Mouse (Mus musculus) heart, embryonic 16.5 days (tissue): Measurements from ENCODE around the gene Brox. TPM values are rescaled to one million over a fixed set of nuclear protein-coding genes. Genes with fewer than 3 reads are reported as not detected.

ENCODE experiments used
- ATAC-seq: fragments of 200-750 bp; cut with Nextera tagmentation; replicated peaks from 2 replicates; pipeline ENCODE4 v1.8.0; 2017; ENCODE audit warnings: moderate number of reproducible peaks; ENCODE audit not compliant: insufficient read depth, low FRiP score; ENCODE audit errors: extremely low read depth
- H3K27ac ChIP-seq: fragments of 300-500 bp; sonication (generic); 2 replicates; pipeline ENCODE4 v1.5.1; 2014; ENCODE audit warnings: mild to moderate bottlenecking, low read length, control low read depth, moderate library complexity
- H3K27me3 ChIP-seq: fragments of 300-500 bp; sonication (generic); 2 replicates; pipeline ENCODE4 v1.6.1; 2014; ENCODE audit warnings: low read length, mixed read lengths; ENCODE audit not compliant: control insufficient read depth, insufficient read depth
- H3K36me3 ChIP-seq: fragments of 300-500 bp; sonication (generic); 2 replicates; pipeline ENCODE4 v1.6.1; 2014; ENCODE audit not compliant: control insufficient read depth, insufficient read depth
- H3K4me1 ChIP-seq: fragments of 300-500 bp; sonication (generic); 2 replicates; pipeline ENCODE4 v1.6.1; 2014; ENCODE audit warnings: low read length, mixed read lengths; ENCODE audit not compliant: control insufficient read depth, insufficient read depth
- H3K4me2 ChIP-seq: fragments of 300-500 bp; sonication (generic); 2 replicates; pipeline ENCODE4 v1.6.1; 2014; ENCODE audit warnings: low read depth, mild to moderate bottlenecking, control low read depth, low read length
- H3K4me3 ChIP-seq: fragments of 300-500 bp; sonication (generic); 2 replicates; pipeline ENCODE4 v1.5.1; 2014; ENCODE audit warnings: mild to moderate bottlenecking, control low read depth, low read length
- H3K9ac ChIP-seq: fragments of 300-500 bp; sonication (generic); 2 replicates; pipeline ENCODE4 v1.6.1; 2014; ENCODE audit warnings: low read length, control low read depth
- H3K9me3 ChIP-seq: fragments of 300-500 bp; sonication (generic); replicated peaks from 2 replicates; pipeline ENCODE4 v1.6.1; 2016; ENCODE audit warnings: low read length; ENCODE audit not compliant: control insufficient read depth
- WGBS: fragments of 180-500 bp; shearing (Covaris S2); extraction: QIAGEN DNeasy Blood & Tissue Kit; methylation state at CpG from one replicate; pipeline ENCODE4 v1.1.7; 2014; 5-methylcytosine and 5-hydroxymethylcytosine counted together
- polyA plus RNA-seq: library from polyadenylated mRNA; unstranded; fragments of >200 nt; fragmentation: Nextera tagmentation; extraction: Ambion mirVana; gene quantifications from 2 replicates; pipeline ENCODE4 v1.2.1, GENCODE M21; 2015

Gene Brox
- polyA plus RNA-seq, 1 experiment from 2014 or later = 48.1 TPM

GRCm38 (mm10) chr1:183227469-183227868, 69.6 kb downstream of the Brox start:
- Histone ChIP-seq H3K4me2 (no peak overlapping the region), H3K9ac (no peak overlapping the region), H3K4me3 (no peak overlapping the region), H3K9me3 (no peaks in the 10 kb centered on the region), H3K4me1 (no peaks in the 10 kb centered on the region), H3K27ac (no peak overlapping the region), H3K36me3 (no peaks in the 10 kb centered on the region), H3K27me3 (no peaks in the 10 kb centered on the region)
- ATAC-seq = no peak
- 60% methylated on average over 7 of the region's 7 CpGs for WGBS

Other genes starting within 250 kb of the Brox start
- gene Disp1, start 75.7 kb downstream of the Brox start, polyA plus RNA-seq = 9.9 and 10.3 TPM in 2 replicates
- gene Aida, start 679 bp downstream of the Brox start, polyA plus RNA-seq = 25.0 and 31.2 TPM in 2 replicates
- gene Mia3, start 72.3 kb upstream of the Brox start, polyA plus RNA-seq = 57.7 and 66.7 TPM in 2 replicates
- gene Taf1a, start 91.7 kb upstream of the Brox start, polyA plus RNA-seq = 13.3 and 15.0 TPM in 2 replicates
- gene Hhipl2, start 120.9 kb upstream of the Brox start, polyA plus RNA-seq = 0.55 TPM in 1 of 2 replicates, not detected in the other